Mouse (Mus musculus) neural tube, embryonic 15.5 days (tissue): ENCODE measurements around the gene Jam2. TPM values are rescaled to one million over a fixed set of nuclear protein-coding genes. Genes with fewer than 3 reads are reported as not detected.

ENCODE experiments used
- ATAC-seq: fragments of 200-750 bp; cut with Nextera tagmentation; 2 replicates; pipeline ENCODE4 v1.8.0; 2017; ENCODE audit warnings: mild to moderate bottlenecking, moderate TSS enrichment, moderate library complexity; ENCODE audit not compliant: low FRiP score
- H3K27ac ChIP-seq: fragments of 300-500 bp; sonication (generic); replicated peaks from 2 replicates; pipeline ENCODE4 v1.5.1; 2015; ENCODE audit warnings: mild to moderate bottlenecking, inconsistent platforms
- H3K27me3 ChIP-seq: fragments of 300-500 bp; sonication (generic); replicated peaks from 2 replicates; pipeline ENCODE4 v1.6.1; 2015; ENCODE audit warnings: inconsistent platforms
- H3K36me3 ChIP-seq: fragments of 300-500 bp; sonication (generic); 2 replicates; pipeline ENCODE4 v1.6.1; 2015; ENCODE audit warnings: inconsistent platforms
- H3K4me1 ChIP-seq: fragments of 300-500 bp; sonication (generic); 2 replicates; pipeline ENCODE4 v1.6.1; 2015; ENCODE audit warnings: inconsistent platforms
- H3K4me2 ChIP-seq: fragments of 300-500 bp; sonication (generic); 2 replicates; pipeline ENCODE4 v1.6.1; 2015; ENCODE audit warnings: inconsistent platforms, mild to moderate bottlenecking, moderate library complexity
- H3K4me3 ChIP-seq: fragments of 300-500 bp; sonication (generic); replicated peaks from 2 replicates; pipeline ENCODE4 v1.5.1; 2015; ENCODE audit warnings: mild to moderate bottlenecking, inconsistent platforms
- H3K9ac ChIP-seq: fragments of 300-500 bp; sonication (generic); replicated peaks from 2 replicates; pipeline ENCODE4 v1.6.1; 2015; ENCODE audit warnings: mild to moderate bottlenecking, inconsistent platforms
- H3K9me3 ChIP-seq: fragments of 300-500 bp; sonication (generic); replicated peaks from 2 replicates; pipeline ENCODE4 v1.6.1; 2016; ENCODE audit warnings: inconsistent platforms
- WGBS: fragments of 180-500 bp; shearing (Covaris S2); methylation state at CpG from one replicate; pipeline ENCODE4 v1.1.7; 2015; ENCODE audit warnings: mixed read lengths; 5-methylcytosine and 5-hydroxymethylcytosine counted together
- polyA plus RNA-seq: library from polyadenylated mRNA; unstranded; fragments of >200 nt; fragmentation: Nextera tagmentation; extraction: Ambion mirVana; gene quantifications from 2 replicates; pipeline ENCODE4 v1.2.1, GENCODE M21; 2015

The Jam2 gene
- polyA plus RNA-seq, 1 experiment from 2014 or later, result 24.5 TPM

GRCm38 (mm10) chr16:84825009-84825408 is 51.1 kb downstream of the Jam2 start:
- 66% methylated on average over 6 of the region's 6 CpGs for WGBS
- Histone ChIP-seq H3K27ac (no peak overlapping the region), H3K9me3 (no peaks in the 10 kb centered on the region), H3K4me2 (no peak overlapping the region), H3K36me3 (peaks cover 62% of the 10 kb centered on the region), H3K9ac (no peak overlapping the region), H3K27me3 (no peaks in the 10 kb centered on the region), H3K4me3 (no peak overlapping the region), H3K4me1 (no peaks in the 10 kb centered on the region)
- no peak for ATAC-seq

- no peak for ATAC-seq
- WGBS, result 91% methylated on average over 5 of the region's 5 CpGs
- H3K9me3 ChIP-seq, result no peaks in the 10 kb centered on the region
- H3K4me2 ChIP-seq, result no peak overlapping the region
- H3K4me3 ChIP-seq, result no peak overlapping the region
- H3K9ac ChIP-seq, result no peak overlapping the region
- no peaks in the 10 kb centered on the region for H3K27me3 ChIP-seq
- H3K4me1 ChIP-seq, result peaks cover 30% of the 10 kb centered on the region
- H3K27ac ChIP-seq, result no peak overlapping the region
- peaks cover 44% of the 10 kb centered on the region for H3K36me3 ChIP-seq
Observed at GRCm38 (mm10) chr16:84831696-84832095, 57.8 kb downstream of the Jam2 start.

- ATAC-seq, result no peak
- no peaks in the 10 kb centered on the region for H3K9me3 ChIP-seq
- H3K4me2 ChIP-seq, result no peak overlapping the region
- H3K36me3 ChIP-seq, result peaks cover 33% of the 10 kb centered on the region
- H3K9ac ChIP-seq, result no peak overlapping the region
- H3K4me3 ChIP-seq, result no peak overlapping the region
- H3K27ac ChIP-seq, result no peak overlapping the region
- WGBS, result 88% methylated on average over 5 of the region's 5 CpGs
- peaks cover 37% of the 10 kb centered on the region for H3K4me1 ChIP-seq
- no peaks in the 10 kb centered on the region for H3K27me3 ChIP-seq
Observed at GRCm38 (mm10) chr16:84832736-84833135, 58.8 kb downstream of the Jam2 start.

GRCm38 (mm10) chr16:84834344-84834743 is 60.4 kb downstream of the Jam2 start:
- peak overlapping the region; percentile 98 for H3K9ac ChIP-seq
- peak; percentile 12; the same call in 1 of the 2 replicates for ATAC-seq
- peak overlapping the region; percentile 100 for H3K4me3 ChIP-seq
- peaks cover 37% of the 10 kb centered on the region for H3K4me1 ChIP-seq
- H3K9me3 ChIP-seq, result no peaks in the 10 kb centered on the region
- no peaks in the 10 kb centered on the region for H3K27me3 ChIP-seq
- peak overlapping the region; percentile 98 for H3K27ac ChIP-seq
- peak overlapping the region; percentile 80 for H3K4me2 ChIP-seq
- H3K36me3 ChIP-seq, result peaks cover 19% of the 10 kb centered on the region
- whole genome bisulfite sequencing, result under 1% methylated on average over 22 of the region's 22 CpGs

- Histone ChIP-seq H3K4me3 (peak within 1 kb of the TSS; percentile 100), H3K9me3 (no peaks in the 10 kb centered on the region), H3K9ac (peak within 1 kb of the TSS; percentile 98), H3K27ac (peak within 1 kb of the TSS; percentile 98), H3K27me3 (no peaks in the 10 kb centered on the region), H3K4me2 (peak within 1 kb of the TSS; percentile 80), H3K36me3 (peaks cover 17% of the 10 kb centered on the region), H3K4me1 (peaks cover 37% of the 10 kb centered on the region)
- under 1% methylated on average over 51 of the region's 52 CpGs for WGBS
- peak; percentile 97 for ATAC-seq
Observed at GRCm38 (mm10) chr16:84834745-84835440, 61.0 kb downstream of the Jam2 start, which contains the start of gene Gabpa. Gene Gabpa (plus strand): TSS chr16:84834925.

- WGBS, result under 1% methylated on average over 33 of the region's 57 CpGs
- ATAC-seq, result peak; percentile 86
- H3K27me3 ChIP-seq, result no peaks in the 10 kb centered on the region
Observed at GRCm38 (mm10) chr16:84835441-84835822, 61.5 kb downstream of the Jam2 start, which contains the start of gene Atp5j. Gene Atp5j (minus strand): TSS chr16:84835625.

GRCm38 (mm10) chr16:84835823-84836743 is 62.2 kb downstream of the Jam2 start:
- H3K4me3 ChIP-seq, result peak overlapping the region; percentile 100
- peak overlapping the region; percentile 98 for H3K27ac ChIP-seq
- no peaks in the 10 kb centered on the region for H3K9me3 ChIP-seq
- peak; percentile 8 for ATAC-seq
- H3K27me3 ChIP-seq, result no peaks in the 10 kb centered on the region
- H3K4me2 ChIP-seq, result peak overlapping the region; percentile 80
- H3K9ac ChIP-seq, result peak overlapping the region; percentile 98
- WGBS, result 8% methylated on average over 29 of the region's 29 CpGs
- H3K4me1 ChIP-seq, result peaks cover 37% of the 10 kb centered on the region
- H3K36me3 ChIP-seq, result peaks cover 15% of the 10 kb centered on the region

More at GRCm38 (mm10) chr16:84835441-84835822, 61.5 kb downstream of the Jam2 start, which contains the start of gene Atp5j:
- peaks cover 15% of the 10 kb centered on the region for H3K36me3 ChIP-seq
- H3K4me2 ChIP-seq, result peak within 1 kb of the TSS; percentile 80
- peak within 1 kb of the TSS; percentile 98 for H3K27ac ChIP-seq
- H3K9ac ChIP-seq, result peak within 1 kb of the TSS; percentile 98
- H3K4me3 ChIP-seq, result peak within 1 kb of the TSS; percentile 100
- peaks cover 37% of the 10 kb centered on the region for H3K4me1 ChIP-seq
- no peaks in the 10 kb centered on the region for H3K9me3 ChIP-seq

GRCm38 (mm10) chr16:84838576-84838975 is 64.7 kb downstream of the Jam2 start:
- no peak overlapping the region for H3K27ac ChIP-seq
- no peaks in the 10 kb centered on the region for H3K27me3 ChIP-seq
- peaks cover 22% of the 10 kb centered on the region for H3K36me3 ChIP-seq
- no peak overlapping the region for H3K9ac ChIP-seq
- WGBS, result 91% methylated on average over 2 of the region's 2 CpGs
- no peaks in the 10 kb centered on the region for H3K9me3 ChIP-seq
- H3K4me1 ChIP-seq, result peaks cover 24% of the 10 kb centered on the region
- H3K4me2 ChIP-seq, result no peak overlapping the region
- H3K4me3 ChIP-seq, result no peak overlapping the region
- ATAC-seq, result no peak

- no peak for ATAC-seq
- H3K4me2 ChIP-seq, result no peak overlapping the region
- no peaks in the 10 kb centered on the region for H3K27me3 ChIP-seq
- H3K9me3 ChIP-seq, result no peaks in the 10 kb centered on the region
- H3K4me3 ChIP-seq, result no peak overlapping the region
- H3K4me1 ChIP-seq, result no peaks in the 10 kb centered on the region
- H3K27ac ChIP-seq, result no peak overlapping the region
- H3K9ac ChIP-seq, result no peak overlapping the region
- 94% methylated on average over 6 of the region's 6 CpGs for WGBS
- H3K36me3 ChIP-seq, result peaks cover 72% of the 10 kb centered on the region
Observed at GRCm38 (mm10) chr16:84853492-84853891, 79.6 kb downstream of the Jam2 start.

- peaks cover 28% of the 10 kb centered on the region for H3K36me3 ChIP-seq
- no peak for ATAC-seq
- no peak overlapping the region for H3K4me3 ChIP-seq
- H3K27me3 ChIP-seq, result no peaks in the 10 kb centered on the region
- no peak overlapping the region for H3K9ac ChIP-seq
- WGBS, result 92% methylated on average over 8 of the region's 8 CpGs
- no peaks in the 10 kb centered on the region for H3K4me1 ChIP-seq
- H3K4me2 ChIP-seq, result no peak overlapping the region
- no peak overlapping the region for H3K27ac ChIP-seq
- H3K9me3 ChIP-seq, result no peaks in the 10 kb centered on the region
Observed at GRCm38 (mm10) chr16:84864656-84865055, 90.7 kb downstream of the Jam2 start.

GRCm38 (mm10) chr16:84873805-84874204 is 99.9 kb downstream of the Jam2 start:
- ATAC-seq, result no peak
- Histone ChIP-seq H3K4me2 (no peak overlapping the region), H3K9me3 (no peaks in the 10 kb centered on the region), H3K9ac (no peak overlapping the region), H3K27me3 (no peaks in the 10 kb centered on the region), H3K4me1 (peaks cover 9% of the 10 kb centered on the region; the same call in 1 of the 2 replicates), H3K4me3 (no peak overlapping the region), H3K27ac (no peak overlapping the region), H3K36me3 (no peaks in the 10 kb centered on the region)
- 85% methylated on average over 8 of the region's 8 CpGs for WGBS
